In genomic region chr10:17556391-17556790, GRCm38 (mm10) we compare ENCODE assay signal across 32 mouse cellular contexts.
DNase-seq lines count a peak whose midpoint lies in the region; ATAC-seq and TF ChIP-seq lines count a peak whose summit lies in the region.
"Had no signal": no experiment of that assay in that cellular context is flagged by ENCODE, and none has a peak within 500 bp of the region (broad histone marks: within the 10 kb centered on the region; RNA-seq: fewer than 3 reads in every experiment).

No protein-coding gene starts in this region.

- no peak overlapping the region for H3K9ac ChIP-seq in midbrain, postnatal 0 days (replicated peaks; ENCODE audit: low read length, poor library complexity, severe bottlenecking)
- H3K9ac ChIP-seq: embryonic facial prominence, embryonic 12.5 days; forebrain, embryonic 15.5 days; kidney, embryonic 15.5 days; limb, embryonic 13.5 days; lung, embryonic 15.5 days; neural tube, embryonic 12.5 days had no signal

- H3K4me1 ChIP-seq in midbrain, postnatal 0 days (ENCODE audit: insufficient read depth, low read length): no peaks in the 10 kb centered on the region
- peaks cover 22% of the 10 kb centered on the region for H3K4me1 ChIP-seq in midbrain, embryonic 10.5 days
- H3K4me1 ChIP-seq: forebrain, embryonic 15.5 days; neural tube, embryonic 12.5 days had no signal

- no peak overlapping the region for H3K4me2 ChIP-seq in midbrain, postnatal 0 days (ENCODE audit: low read depth, low read length, poor library complexity, severe bottlenecking)
- H3K4me2 ChIP-seq: embryonic facial prominence, embryonic 12.5 days; forebrain, embryonic 15.5 days; kidney, embryonic 15.5 days; limb, embryonic 13.5 days; liver, embryonic 11.5 days; lung, embryonic 15.5 days; midbrain, embryonic 11.5 days; neural tube, embryonic 12.5 days had no signal

- no peaks in the 10 kb centered on the region for H3K27me3 ChIP-seq in midbrain, postnatal 0 days (ENCODE audit: insufficient read depth, low read length)
- H3K27me3 ChIP-seq in midbrain, embryonic 10.5 days (ENCODE audit: low read depth, poor library complexity, severe bottlenecking): no peaks in the 10 kb centered on the region
- H3K27me3 ChIP-seq: embryonic facial prominence, embryonic 12.5 days; forebrain, embryonic 15.5 days; kidney, embryonic 15.5 days; limb, embryonic 13.5 days; lung, embryonic 15.5 days; neural tube, embryonic 12.5 days had no signal

- WGBS in midbrain, postnatal 0 days: 67% methylated on average over 4 of the region's 4 CpGs
- 79% methylated on average over 4 of the region's 4 CpGs for WGBS in midbrain, embryonic 10.5 days

- H3K27ac ChIP-seq in midbrain, postnatal 0 days (ENCODE audit: low read depth, low read length): no peak overlapping the region
- no peak overlapping the region for H3K27ac ChIP-seq in midbrain, embryonic 10.5 days (replicated peaks)
- H3K27ac ChIP-seq: embryonic facial prominence, embryonic 12.5 days; forebrain, embryonic 10.5 days; forebrain, embryonic 15.5 days; gastrocnemius, adult 2 months; kidney, embryonic 15.5 days; layer of hippocampus, adult 2 months; left cerebral cortex, adult 2 months; limb, embryonic 13.5 days; lung, embryonic 15.5 days; neural tube, embryonic 12.5 days had no signal

- no peaks in the 10 kb centered on the region for H3K36me3 ChIP-seq in midbrain, postnatal 0 days (ENCODE audit: insufficient read depth, low read length)
- no peaks in the 10 kb centered on the region for H3K36me3 ChIP-seq in midbrain, embryonic 10.5 days
- H3K36me3 ChIP-seq: embryonic facial prominence, embryonic 12.5 days; forebrain, embryonic 10.5 days; forebrain, embryonic 15.5 days; G1E; kidney, embryonic 15.5 days; limb, embryonic 13.5 days; lung, embryonic 15.5 days; neural tube, embryonic 12.5 days had no signal

- TF ChIP-seq CTCF in midbrain, postnatal 0 days (IDR thresholded peaks at IDR 0.05): no peak

- no peak for ATAC-seq in midbrain, postnatal 0 days (ENCODE audit: low FRiP score)
- no peak for ATAC-seq in frontal cortex, adult (ENCODE audit: low TSS enrichment)
- ATAC-seq in granulocyte monocyte progenitor cell, adult 5-6 weeks (replicated peaks; ENCODE audit: poor library complexity, severe bottlenecking): no peak
- ATAC-seq: forebrain, embryonic 15.5 days; midbrain, embryonic 16.5 days had no signal

- H3K9me3 ChIP-seq in midbrain, postnatal 0 days (ENCODE audit: low read length): no peaks in the 10 kb centered on the region
- H3K9me3 ChIP-seq in midbrain, embryonic 10.5 days (replicated peaks): no peaks in the 10 kb centered on the region
- H3K9me3 ChIP-seq: embryonic facial prominence, embryonic 12.5 days; forebrain, embryonic 10.5 days; forebrain, embryonic 15.5 days; G1E; kidney, embryonic 15.5 days; limb, embryonic 13.5 days; lung, embryonic 15.5 days; neural tube, embryonic 12.5 days had no signal

- H3K4me3 ChIP-seq in midbrain, postnatal 0 days (ENCODE audit: low read depth, low read length): no peak overlapping the region
- H3K4me3 ChIP-seq in midbrain, embryonic 10.5 days: no peak overlapping the region
- H3K4me3 ChIP-seq: embryonic facial prominence, embryonic 12.5 days; forebrain, embryonic 10.5 days; forebrain, embryonic 15.5 days; gastrocnemius, adult 2 months; kidney, embryonic 15.5 days; layer of hippocampus, adult 2 months; left cerebral cortex, adult 2 months; limb, embryonic 13.5 days; lung, embryonic 15.5 days; myocyte; neural tube, embryonic 12.5 days had no signal

- peak; percentile 48 for DNase-seq in adrenal gland, adult 2 months
- no peak for DNase-seq in adrenal gland, postnatal 25 days
- peak; percentile 6 for DNase-seq in midbrain, postnatal 0 days (ENCODE audit: low spot score)
- no peak for DNase-seq in midbrain, embryonic 10.5 days (ENCODE audit: low spot score)
- peak; percentile 52 for DNase-seq in adrenal gland, postnatal 10 days
- DNase-seq in testis, postnatal 10 days (ENCODE audit: low spot score): peak; percentile 49
- DNase-seq: cerebellum, adult 11 months; cerebellum, adult 9-10 months; embryo, embryonic 11 days; gastrocnemius, adult 2 months; gastrocnemius, postnatal 36 days; heart, postnatal 14 days; kidney, adult 18-20 months; kidney, postnatal 25 days; right cerebral cortex, postnatal 4 days; thymus, postnatal 14 days had no signal

Comparison
In these comparisons a context has a peak if more than half of its experiments do, and no peak if none do; other contexts are left out.
1. DNase-seq: peak in adrenal gland, adult 2 months (single experiment), midbrain, postnatal 0 days (single experiment), adrenal gland, postnatal 10 days (single experiment) and testis, postnatal 10 days (single experiment); none in adrenal gland, postnatal 25 days (single experiment) and midbrain, embryonic 10.5 days (single experiment).